Mouse (Mus musculus): ENCODE measurements around the gene Gucy1b2.

- TF ChIP-seq POLR2A (IDR thresholded peaks at IDR 0.05; ENCODE audit: extremely low read depth, insufficient read depth, low read length) (no peak), CTCF (IDR thresholded peaks at IDR 0.05; ENCODE audit: low read depth, low read length) (no peak)
Observed at GRCm38 (mm10) chr14:62472061-62472460, 16.0 kb upstream of the Gucy1b2 start.

Data from liver, adult 2 months (tissue).